Mouse (Mus musculus) lung, adult 2 months (tissue): ENCODE measurements around the gene Trmt13.

Source experiments
- CTCF ChIP-seq: fragments of 200-500 bp; IDR thresholded peaks from 2 replicates; pipeline ENCODE4 v1.5.1; 2011; ENCODE audit warnings: mild to moderate bottlenecking, low read length, control low read depth; ENCODE audit not compliant: insufficient read depth
- POLR2A ChIP-seq: fragments of 200-500 bp; IDR thresholded peaks from 2 replicates; pipeline ENCODE4 v1.6.1; 2011; ENCODE audit warnings: low read depth, mild to moderate bottlenecking, control low read depth, low read length, borderline replicate concordance; ENCODE audit errors: extremely low read depth

- TF ChIP-seq CTCF: no peak
- TF ChIP-seq POLR2A: no peak
Measured at GRCm38 (mm10) chr3:116618855-116619254, 4.5 kb upstream of the Trmt13 start.
